Mouse (Mus musculus) C2C12 (cell line): ENCODE results near the gene Sgsm2. TPM values are rescaled to one million over a fixed set of nuclear protein-coding genes. Genes with fewer than 3 reads are reported as not detected.
"Not testable (repeated sequence)": the region's sequence is repeated elsewhere in the genome, so short reads cannot be mapped to it uniquely, and the experiment has no call there.

Experiments used
- H3K27me3 ChIP-seq: one replicate; pipeline ENCODE4 v1.6.1; 2011; ENCODE audit not compliant: control insufficient read depth, insufficient read depth, insufficient read length
- H3K36me3 ChIP-seq: one replicate; pipeline ENCODE4 v1.6.1; 2011; ENCODE audit not compliant: control insufficient read depth, insufficient read depth
- H3K4me3 ChIP-seq: one replicate; pipeline ENCODE4 v1.5.1; 2011; ENCODE audit warnings: mild to moderate bottlenecking, control low read depth; ENCODE audit not compliant: poor library complexity, insufficient read depth, severe bottlenecking
- H3K79me2 ChIP-seq: one replicate; pipeline ENCODE4 v1.6.1; 2011; ENCODE audit not compliant: control insufficient read depth, insufficient read depth
- H3K79me3 ChIP-seq: one replicate; pipeline ENCODE4 v1.6.1; 2011; ENCODE audit warnings: low read depth, control low read depth
- H3ac ChIP-seq: one replicate; pipeline ENCODE3; 2011; ENCODE audit warnings: low read depth; ENCODE audit not compliant: control insufficient read depth, insufficient read length
- CEBPB ChIP-seq: IDR thresholded peaks from one replicate; pipeline ENCODE4 v1.6.1; 2011; ENCODE audit warnings: low read depth, mild to moderate bottlenecking, control low read depth, moderate library complexity
- CTCF ChIP-seq: IDR thresholded peaks from one replicate; pipeline ENCODE4 v1.5.1; 2011; ENCODE audit not compliant: control insufficient read depth, insufficient read depth, insufficient read length
- FOSL1 ChIP-seq: IDR thresholded peaks from one replicate; pipeline ENCODE4 v1.8.0; 2011; ENCODE audit warnings: mild to moderate bottlenecking, low read length; ENCODE audit not compliant: poor library complexity, insufficient read depth, severe bottlenecking
- MAX ChIP-seq: IDR thresholded peaks from one replicate; pipeline ENCODE4 v1.6.1; 2011; ENCODE audit warnings: mild to moderate bottlenecking, control low read depth
- MYOD1 ChIP-seq: IDR thresholded peaks from one replicate; pipeline ENCODE4 v1.6.1; 2011; ENCODE audit warnings: low read depth; ENCODE audit not compliant: control insufficient read depth, insufficient read length
- MYOG ChIP-seq: IDR thresholded peaks from one replicate; pipeline ENCODE4 v1.6.1; 2011; ENCODE audit not compliant: control insufficient read depth, insufficient read length; ENCODE audit errors: extremely low read depth
- USF1 ChIP-seq: IDR thresholded peaks from one replicate; pipeline ENCODE4 v1.6.1; 2011; ENCODE audit warnings: low read depth, mild to moderate bottlenecking, control low read depth, moderate library complexity
- polyA plus RNA-seq: library from polyadenylated mRNA; unstranded; fragments of >200 nt; fragmentation: generic; extraction: Trizol; gene quantifications from one replicate; pipeline ENCODE4 v1.2.1, GENCODE M21; 2012; ENCODE audit warnings: missing spikeins

Gene Sgsm2
- polyA plus RNA-seq, 1 experiment, result 7.8 TPM

GRCm38 (mm10) chr11:74821463-74821862 is 75.4 kb downstream of the Sgsm2 start:
- Histone ChIP-seq H3K36me3 (peaks cover 56% of the 10 kb centered on the region), H3K4me3 (no peak overlapping the region), H3K79me2 (peaks cover 11% of the 10 kb centered on the region), H3K79me3 (no peaks in the 10 kb centered on the region), H3ac (no peak overlapping the region), H3K27me3 (no peaks in the 10 kb centered on the region)
- TF ChIP-seq MYOD1 (no peak), FOSL1 (no peak), MYOG (no peak), CEBPB (no peak), CTCF (no peak), MAX (no peak), USF1 (no peak)

GRCm38 (mm10) chr11:74820921-74821320 is 75.9 kb downstream of the Sgsm2 start:
- Histone ChIP-seq H3K36me3 (peaks cover 61% of the 10 kb centered on the region), H3K4me3 (no peak overlapping the region), H3K27me3 (no peaks in the 10 kb centered on the region), H3K79me3 (no peaks in the 10 kb centered on the region), H3ac (no peak overlapping the region), H3K79me2 (peaks cover 11% of the 10 kb centered on the region)
- no peak for TF ChIP-seq CEBPB
- no peak for TF ChIP-seq MAX
- TF ChIP-seq USF1, result no peak
- no peak for TF ChIP-seq FOSL1
- no peak for TF ChIP-seq CTCF
- no peak for TF ChIP-seq MYOG
- TF ChIP-seq MYOD1, result no peak

GRCm38 (mm10) chr11:74815795-74816194 is 81.1 kb downstream of the Sgsm2 start:
- H3K36me3 ChIP-seq, result peaks cover 60% of the 10 kb centered on the region
- H3K27me3 ChIP-seq, result no peaks in the 10 kb centered on the region
- no peak overlapping the region for H3ac ChIP-seq
- H3K79me2 ChIP-seq, result no peaks in the 10 kb centered on the region
- no peak overlapping the region for H3K4me3 ChIP-seq
- no peak for TF ChIP-seq FOSL1
- no peak for TF ChIP-seq CTCF
- no peak for TF ChIP-seq MYOD1
- TF ChIP-seq CEBPB, result no peak
- no peak for TF ChIP-seq USF1
- no peak for TF ChIP-seq MYOG
- no peak for TF ChIP-seq MAX
- no peaks in the 10 kb centered on the region for H3K79me3 ChIP-seq

- no peaks in the 10 kb centered on the region for H3K79me2 ChIP-seq
- H3K27me3 ChIP-seq, result no peaks in the 10 kb centered on the region
- H3K79me3 ChIP-seq, result no peaks in the 10 kb centered on the region
- no peak overlapping the region for H3ac ChIP-seq
- no peak overlapping the region for H3K4me3 ChIP-seq
- peaks cover 49% of the 10 kb centered on the region for H3K36me3 ChIP-seq
- TF ChIP-seq MYOG (no peak), MAX (no peak), CTCF (no peak), USF1 (no peak), CEBPB (no peak), MYOD1 (no peak), FOSL1 (no peak)
Observed at GRCm38 (mm10) chr11:74811538-74811937, 85.3 kb downstream of the Sgsm2 start.

GRCm38 (mm10) chr11:74811027-74811426 is 85.8 kb downstream of the Sgsm2 start:
- not testable (repeated sequence) for H3K27me3 ChIP-seq, H3K4me3 ChIP-seq, H3K79me2 ChIP-seq, H3K79me3 ChIP-seq, H3ac ChIP-seq
- peaks cover 49% of the 10 kb centered on the region for H3K36me3 ChIP-seq

- no peak for TF ChIP-seq CTCF
- TF ChIP-seq USF1, result no peak
- no peak for TF ChIP-seq CEBPB
- no peak for TF ChIP-seq FOSL1
- no peak for TF ChIP-seq MAX
- TF ChIP-seq MYOG, result no peak
- no peak for TF ChIP-seq MYOD1
- H3K79me2 ChIP-seq, result no peaks in the 10 kb centered on the region
- H3K4me3 ChIP-seq, result no peak overlapping the region
- H3K36me3 ChIP-seq, result peaks cover 54% of the 10 kb centered on the region
- H3ac ChIP-seq, result no peak overlapping the region
- no peaks in the 10 kb centered on the region for H3K27me3 ChIP-seq
- H3K79me3 ChIP-seq, result no peaks in the 10 kb centered on the region
Observed at GRCm38 (mm10) chr11:74810134-74810533, 86.7 kb downstream of the Sgsm2 start.

GRCm38 (mm10) chr11:74808251-74808853 is 88.5 kb downstream of the Sgsm2 start:
- Histone ChIP-seq H3K36me3 (peaks cover 64% of the 10 kb centered on the region), H3K4me3 (no peak overlapping the region)

More at GRCm38 (mm10) chr11:74808251-74808853, 88.5 kb downstream of the Sgsm2 start:
- Histone ChIP-seq H3K79me3 (no peaks in the 10 kb centered on the region), H3K27me3 (no peaks in the 10 kb centered on the region), H3ac (no peak overlapping the region), H3K79me2 (no peaks in the 10 kb centered on the region)
- TF ChIP-seq FOSL1 (no peak), MYOD1 (no peak), CEBPB (no peak), CTCF (no peak), MAX (no peak), USF1 (no peak), MYOG (no peak)
